Mouse (Mus musculus): ENCODE measurements around the gene Klhl41. TPM values are rescaled to one million over a fixed set of nuclear protein-coding genes. Genes with fewer than 3 reads are reported as not detected.
"Not testable (repeated sequence)": the region's sequence is repeated elsewhere in the genome, so short reads cannot be mapped to it uniquely, and the experiment has no call there.

Klhl41 gene
- polyA plus RNA-seq, 1 experiment from 2014 or later: 0.20 TPM

GRCm38 (mm10) chr2:69635807-69636206, 34.1 kb upstream of the Klhl41 start:
- 80% methylated on average over 6 of the region's 6 CpGs for WGBS
- H3K36me3 ChIP-seq (ENCODE audit: insufficient read depth, low read length): no peaks in the 10 kb centered on the region
- ATAC-seq (replicated peaks; ENCODE audit: low FRiP score, low read depth): no peak
- H3K4me2 ChIP-seq (ENCODE audit: low read length): no peak overlapping the region
- no peak overlapping the region for H3K27ac ChIP-seq
- peak; percentile 62 for TF ChIP-seq CTCF (IDR thresholded peaks at IDR 0.05; ENCODE audit: low read depth)
- no peak overlapping the region for H3K9ac ChIP-seq (ENCODE audit: low read depth, low read length)
- DNase-seq (ENCODE audit: low spot score): no peak
- no peaks in the 10 kb centered on the region for H3K27me3 ChIP-seq (ENCODE audit: insufficient read depth, low read length)
- no peaks in the 10 kb centered on the region for H3K9me3 ChIP-seq (replicated peaks; ENCODE audit: low read length)
- H3K4me3 ChIP-seq (replicated peaks; ENCODE audit: low read depth, low read length): no peak overlapping the region
- 0 out of 2 replicates have a peak, but pooled peaks cover 6% of the 10 kb centered on the region for H3K4me1 ChIP-seq (replicated peaks; ENCODE audit: insufficient read depth, low read length)

- peak; percentile 12; the same call in 1 of the 2 replicates for TF ChIP-seq CTCF (IDR thresholded peaks at IDR 0.05; ENCODE audit: low read depth)
- ATAC-seq (replicated peaks; ENCODE audit: low FRiP score, low read depth); H3K4me1 ChIP-seq (replicated peaks; ENCODE audit: insufficient read depth, low read length); H3K27me3 ChIP-seq (ENCODE audit: insufficient read depth, low read length); H3K4me2 ChIP-seq (ENCODE audit: low read length); H3K9me3 ChIP-seq (replicated peaks; ENCODE audit: low read length); H3K4me3 ChIP-seq (replicated peaks; ENCODE audit: low read depth, low read length); H3K27ac ChIP-seq; DNase-seq (ENCODE audit: low spot score); H3K36me3 ChIP-seq (ENCODE audit: insufficient read depth, low read length); H3K9ac ChIP-seq (ENCODE audit: low read depth, low read length): not testable (repeated sequence)
- WGBS: 82% methylated on average over 7 of the region's 7 CpGs
Observed at GRCm38 (mm10) chr2:69637989-69638388, 31.9 kb upstream of the Klhl41 start.

- DNase-seq (ENCODE audit: low spot score) (peak; percentile 92), ATAC-seq (replicated peaks; ENCODE audit: low FRiP score, low read depth) (peak; percentile 93)
- no peak overlapping the region for H3K9ac ChIP-seq (ENCODE audit: low read depth, low read length)
- no peaks in the 10 kb centered on the region for H3K9me3 ChIP-seq (replicated peaks; ENCODE audit: low read length)
- H3K4me3 ChIP-seq (replicated peaks; ENCODE audit: low read depth, low read length): no peak overlapping the region
- TF ChIP-seq CTCF (IDR thresholded peaks at IDR 0.05; ENCODE audit: low read depth): no peak
- H3K36me3 ChIP-seq (ENCODE audit: insufficient read depth, low read length): no peaks in the 10 kb centered on the region
- H3K4me2 ChIP-seq (ENCODE audit: low read length): peak overlapping the region; percentile 27; the same call in 1 of the 2 replicates
- H3K27me3 ChIP-seq (ENCODE audit: insufficient read depth, low read length): no peaks in the 10 kb centered on the region
- WGBS: 47% methylated on average over 10 of the region's 10 CpGs
- H3K4me1 ChIP-seq (replicated peaks; ENCODE audit: insufficient read depth, low read length): no peaks in the 10 kb centered on the region
- no peak overlapping the region for H3K27ac ChIP-seq
Observed at GRCm38 (mm10) chr2:69640100-69640499, 29.8 kb upstream of the Klhl41 start.

GRCm38 (mm10) chr2:69644968-69645617, 24.8 kb upstream of the Klhl41 start:
- DNase-seq (ENCODE audit: low spot score): no peak
- H3K27me3 ChIP-seq (ENCODE audit: insufficient read depth, low read length): no peaks in the 10 kb centered on the region
- no peak overlapping the region for H3K4me3 ChIP-seq (replicated peaks; ENCODE audit: low read depth, low read length)
- ATAC-seq (replicated peaks; ENCODE audit: low FRiP score, low read depth): no peak
- H3K4me2 ChIP-seq (ENCODE audit: low read length): no peak overlapping the region
- no peaks in the 10 kb centered on the region for H3K36me3 ChIP-seq (ENCODE audit: insufficient read depth, low read length)
- H3K4me1 ChIP-seq (replicated peaks; ENCODE audit: insufficient read depth, low read length): peaks cover 4% of the 10 kb centered on the region; the same call in 1 of the 2 replicates
- no peak overlapping the region for H3K9ac ChIP-seq (ENCODE audit: low read depth, low read length)
- 92% methylated on average over 11 of the region's 11 CpGs for WGBS
- no peak overlapping the region for H3K27ac ChIP-seq
- no peaks in the 10 kb centered on the region for H3K9me3 ChIP-seq (replicated peaks; ENCODE audit: low read length)
- TF ChIP-seq CTCF (IDR thresholded peaks at IDR 0.05; ENCODE audit: low read depth): no peak

- H3K27ac ChIP-seq: no peak within 1 kb of the TSS
- H3K9me3 ChIP-seq (replicated peaks; ENCODE audit: low read length): no peaks in the 10 kb centered on the region
- H3K27me3 ChIP-seq (ENCODE audit: insufficient read depth, low read length): no peaks in the 10 kb centered on the region
- H3K4me2 ChIP-seq (ENCODE audit: low read length): peak within 1 kb of the TSS; percentile 65
- H3K9ac ChIP-seq (ENCODE audit: low read depth, low read length): peak within 1 kb of the TSS; percentile 59
- TF ChIP-seq CTCF (IDR thresholded peaks at IDR 0.05; ENCODE audit: low read depth): no peak
- H3K4me1 ChIP-seq (replicated peaks; ENCODE audit: insufficient read depth, low read length): peaks cover 4% of the 10 kb centered on the region; the same call in 1 of the 2 replicates
- 3% methylated on average over 43 of the region's 43 CpGs for WGBS
- peak within 1 kb of the TSS; percentile 60 for H3K4me3 ChIP-seq (replicated peaks; ENCODE audit: low read depth, low read length)
- ATAC-seq (replicated peaks; ENCODE audit: low FRiP score, low read depth) (peak; percentile 93), DNase-seq (ENCODE audit: low spot score) (peak; percentile 97)
- no peaks in the 10 kb centered on the region for H3K36me3 ChIP-seq (ENCODE audit: insufficient read depth, low read length)
Observed at GRCm38 (mm10) chr2:69646726-69647490, 23.0 kb upstream of the Klhl41 start, which contains the start of gene Bbs5. TSS of gene Bbs5 (plus strand) at chr2:69647171.

- no peak overlapping the region for H3K4me3 ChIP-seq (replicated peaks; ENCODE audit: low read depth, low read length)
- no peak overlapping the region for H3K27ac ChIP-seq
- H3K4me2 ChIP-seq (ENCODE audit: low read length): no peak overlapping the region
- DNase-seq (ENCODE audit: low spot score) (no peak), ATAC-seq (replicated peaks; ENCODE audit: low FRiP score, low read depth) (no peak)
- H3K9ac ChIP-seq (ENCODE audit: low read depth, low read length): no peak overlapping the region
- no peaks in the 10 kb centered on the region for H3K9me3 ChIP-seq (replicated peaks; ENCODE audit: low read length)
- no peaks in the 10 kb centered on the region for H3K27me3 ChIP-seq (ENCODE audit: insufficient read depth, low read length)
- H3K36me3 ChIP-seq (ENCODE audit: insufficient read depth, low read length): 0 out of 2 replicates have a peak, but pooled peaks cover 4% of the 10 kb centered on the region
- H3K4me1 ChIP-seq (replicated peaks; ENCODE audit: insufficient read depth, low read length): peaks cover 4% of the 10 kb centered on the region; the same call in 1 of the 2 replicates
- WGBS: 87% methylated on average over 5 of the region's 5 CpGs
- TF ChIP-seq CTCF (IDR thresholded peaks at IDR 0.05; ENCODE audit: low read depth): no peak
Observed at GRCm38 (mm10) chr2:69649716-69650115, 20.2 kb upstream of the Klhl41 start.

Data from kidney, postnatal 0 days (tissue).